In the genomic region with DNA sequence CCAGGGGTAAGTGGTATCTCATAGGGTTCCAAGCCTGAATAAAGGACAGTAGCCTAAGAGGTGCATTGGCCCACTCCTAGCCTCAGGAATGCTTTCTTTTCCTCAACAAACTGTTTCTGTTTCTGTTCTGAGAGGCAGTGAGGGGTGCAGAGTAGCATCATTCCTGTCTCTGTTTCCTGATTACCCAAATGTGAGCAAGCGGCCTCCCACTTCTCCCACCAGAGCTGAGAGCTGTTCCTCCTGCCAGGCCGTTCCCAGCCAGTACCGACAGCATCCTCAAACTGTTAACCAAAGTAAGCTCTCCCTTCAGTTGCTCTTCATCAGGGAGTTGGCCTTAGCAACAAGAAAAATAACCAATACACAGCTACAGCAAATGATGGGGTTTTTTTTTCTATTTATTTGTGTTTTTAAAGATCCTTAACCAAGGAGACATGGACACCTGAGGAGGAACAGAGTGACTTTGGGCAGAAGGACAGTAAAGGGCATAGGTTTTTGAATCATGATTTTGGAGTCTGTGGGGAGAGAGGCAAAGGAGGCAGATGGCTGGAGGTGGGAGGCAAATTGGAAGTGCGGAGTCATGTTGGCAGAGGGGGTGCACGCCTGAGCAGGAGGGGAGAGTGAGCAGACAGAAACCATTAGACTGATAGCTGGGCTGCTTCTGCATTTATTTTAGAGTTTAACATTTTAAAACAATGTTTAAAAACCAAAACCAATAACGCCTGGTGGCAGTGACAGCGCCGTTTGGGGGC, we compare ENCODE assay signal across 16 mouse cellular contexts. TPM values are rescaled to one million over a fixed set of nuclear protein-coding genes. Genes with fewer than 3 reads are reported as not detected.
DNase-seq lines count a peak whose midpoint lies in the region; ATAC-seq and TF ChIP-seq lines count a peak whose summit lies in the region.
"Had no signal": no experiment of that assay in that cellular context is flagged by ENCODE, and none has a peak within 500 bp of the region (broad histone marks: within the 10 kb centered on the region; RNA-seq: fewer than 3 reads in every experiment).

No protein-coding gene starts in this region.

- peak overlapping the region; percentile 49; the same call in 1 of the 2 replicates for H3K27ac ChIP-seq in ES-Bruce4 (ENCODE audit: insufficient read depth, low read length)
- peak overlapping the region; percentile 70 for H3K27ac ChIP-seq in cerebellum, adult 2 months (ENCODE audit: insufficient read depth, low read length)
- no peak overlapping the region for H3K27ac ChIP-seq in kidney, embryonic 14.5 days (ENCODE audit: low read depth, low read length)
- no peak overlapping the region for H3K27ac ChIP-seq in neural tube, embryonic 15.5 days (replicated peaks)
- no peak overlapping the region for H3K27ac ChIP-seq in lung, postnatal 0 days (ENCODE audit: low read length)
- H3K27ac ChIP-seq: forebrain, embryonic 12.5 days; limb, embryonic 12.5 days had no signal

- no peak for TF ChIP-seq POLR2A in ES-Bruce4 (IDR thresholded peaks at IDR 0.05; ENCODE audit: insufficient read depth, low read length)
- TF ChIP-seq POLR2A in cerebellum, adult 2 months (IDR thresholded peaks at IDR 0.05; ENCODE audit: borderline replicate concordance, insufficient read depth, low read length) = no peak

- intact Hi-C loops in left cerebral cortex, postnatal 14 days (cut with DNase I) = loop anchor here (10.0 kb wide), 1 partner anchor 113 kb away; no protein-coding TSS in a partner anchor

- no peak overlapping the region for H3K9ac ChIP-seq in ES-Bruce4 (ENCODE audit: low read depth, poor library complexity, severe bottlenecking)
- no peak overlapping the region for H3K9ac ChIP-seq in kidney, embryonic 14.5 days (ENCODE audit: low read depth, low read length)
- H3K9ac ChIP-seq in neural tube, embryonic 15.5 days (replicated peaks) = no peak overlapping the region
- no peak overlapping the region for H3K9ac ChIP-seq in lung, postnatal 0 days (replicated peaks; ENCODE audit: low read depth)
- H3K9ac ChIP-seq: forebrain, embryonic 12.5 days; limb, embryonic 12.5 days had no signal

- peak; percentile 77 to 88 for DNase-seq in cerebellum, adult 2 months
- DNase-seq in layer of hippocampus, adult 11-12 months (ENCODE audit: low spot score) = peak; percentile 73
- DNase-seq in left cerebral cortex, postnatal 14 days (ENCODE audit: low spot score in 2 of 2) = peak; percentile 64 to 77
- no peak for DNase-seq in lung, postnatal 0 days (ENCODE audit: low spot score)
- no peak for DNase-seq in ovary, postnatal 14 days (ENCODE audit: low spot score)
- DNase-seq: adrenal gland, postnatal 14 days; gastrocnemius, postnatal 36 days; kidney, adult 18-20 months; lung, adult 2 months; thymus, adult 2 months had no signal

- H3K4me2 ChIP-seq in kidney, embryonic 14.5 days (replicated peaks; ENCODE audit: low read depth, low read length) = no peak overlapping the region
- no peak overlapping the region for H3K4me2 ChIP-seq in neural tube, embryonic 15.5 days
- H3K4me2 ChIP-seq in lung, postnatal 0 days (replicated peaks; ENCODE audit: low read depth, low read length) = no peak overlapping the region
- H3K4me2 ChIP-seq: forebrain, embryonic 12.5 days; limb, embryonic 12.5 days; midbrain, embryonic 11.5 days had no signal

- H3K9me3 ChIP-seq in ES-Bruce4 (replicated peaks; ENCODE audit: control insufficient read depth, insufficient read depth, low read length, poor library complexity, severe bottlenecking) = no peaks in the 10 kb centered on the region; the same call in 1 of the 2 replicates
- no peaks in the 10 kb centered on the region; the same call in 1 of the 2 replicates for H3K9me3 ChIP-seq in kidney, embryonic 14.5 days (ENCODE audit: control insufficient read depth, low read length)
- no peaks in the 10 kb centered on the region for H3K9me3 ChIP-seq in neural tube, embryonic 15.5 days (replicated peaks)
- H3K9me3 ChIP-seq in lung, postnatal 0 days (ENCODE audit: low read length) = no peaks in the 10 kb centered on the region; the same call in 1 of the 2 replicates
- H3K9me3 ChIP-seq: forebrain, embryonic 12.5 days had no signal

- no peaks in the 10 kb centered on the region for H3K36me3 ChIP-seq in ES-Bruce4 (ENCODE audit: control insufficient read depth, insufficient read depth, low read length, poor library complexity, severe bottlenecking)
- H3K36me3 ChIP-seq in kidney, embryonic 14.5 days (ENCODE audit: control insufficient read depth, insufficient read depth, low read length) = no peaks in the 10 kb centered on the region
- H3K36me3 ChIP-seq in neural tube, embryonic 15.5 days = no peaks in the 10 kb centered on the region
- H3K36me3 ChIP-seq in lung, postnatal 0 days (ENCODE audit: insufficient read depth, low read length) = no peaks in the 10 kb centered on the region
- H3K36me3 ChIP-seq: forebrain, embryonic 12.5 days; limb, embryonic 12.5 days had no signal

- no peaks in the 10 kb centered on the region for H3K4me1 ChIP-seq in ES-Bruce4 (ENCODE audit: control insufficient read depth, insufficient read depth, low read length)
- peaks cover 33% of the 10 kb centered on the region for H3K4me1 ChIP-seq in cerebellum, adult 2 months (ENCODE audit: control insufficient read depth, insufficient read depth, low read length)
- H3K4me1 ChIP-seq in kidney, embryonic 14.5 days (ENCODE audit: control insufficient read depth, insufficient read depth, low read length) = no peaks in the 10 kb centered on the region
- H3K4me1 ChIP-seq in neural tube, embryonic 15.5 days = no peaks in the 10 kb centered on the region
- no peaks in the 10 kb centered on the region for H3K4me1 ChIP-seq in lung, postnatal 0 days (ENCODE audit: insufficient read depth, low read depth, low read length)
- H3K4me1 ChIP-seq: forebrain, embryonic 12.5 days; limb, embryonic 12.5 days had no signal

- no peak for TF ChIP-seq CTCF in ES-Bruce4 (IDR thresholded peaks at IDR 0.05; ENCODE audit: low read depth, low read length)
- TF ChIP-seq CTCF in cerebellum, adult 2 months (IDR thresholded peaks at IDR 0.05; ENCODE audit: borderline replicate concordance, insufficient read depth, low read depth, low read length) = no peak
- no peak for TF ChIP-seq CTCF in lung, postnatal 0 days (IDR thresholded peaks at IDR 0.05)

- H3K4me3 ChIP-seq in ES-Bruce4 (ENCODE audit: low read depth, low read length) = no peak overlapping the region
- no peak overlapping the region for H3K4me3 ChIP-seq in cerebellum, adult 2 months (replicated peaks; ENCODE audit: insufficient read depth, low read depth, low read length)
- H3K4me3 ChIP-seq in kidney, embryonic 14.5 days (ENCODE audit: low read length) = no peak overlapping the region
- no peak overlapping the region for H3K4me3 ChIP-seq in neural tube, embryonic 15.5 days (replicated peaks)
- H3K4me3 ChIP-seq in lung, postnatal 0 days (ENCODE audit: low read depth, low read length) = no peak overlapping the region
- H3K4me3 ChIP-seq: forebrain, embryonic 12.5 days; limb, embryonic 12.5 days had no signal

- WGBS in cerebellum, adult 2 months = 20% methylated on average over 8 of the region's 8 CpGs
- 76% methylated on average over 8 of the region's 8 CpGs for WGBS in kidney, embryonic 14.5 days
- WGBS in neural tube, embryonic 15.5 days = 78% methylated on average over 8 of the region's 8 CpGs
- 66% methylated on average over 8 of the region's 8 CpGs for WGBS in lung, postnatal 0 days

- no peak for TF ChIP-seq EP300 in ES-Bruce4 (IDR thresholded peaks at IDR 0.05; ENCODE audit: insufficient read depth, low read depth, low read length)
- TF ChIP-seq EP300 in lung, postnatal 0 days (IDR thresholded peaks at IDR 0.05) = no peak

- ATAC-seq in kidney, embryonic 14.5 days (ENCODE audit: low FRiP score, low TSS enrichment) = no peak
- no peak for ATAC-seq in neural tube, embryonic 15.5 days (ENCODE audit: low FRiP score)
- no peak for ATAC-seq in lung, postnatal 0 days

- no peaks in the 10 kb centered on the region for H3K27me3 ChIP-seq in ES-Bruce4 (ENCODE audit: control insufficient read depth, insufficient read depth, low read length, poor library complexity, severe bottlenecking)
- no peaks in the 10 kb centered on the region for H3K27me3 ChIP-seq in cerebellum, adult 2 months (ENCODE audit: control insufficient read depth, insufficient read depth, low read length)
- 0 out of 2 replicates have a peak, but pooled peaks cover 2% of the 10 kb centered on the region for H3K27me3 ChIP-seq in kidney, embryonic 14.5 days (ENCODE audit: control insufficient read depth, insufficient read depth, low read length)
- no peaks in the 10 kb centered on the region; the same call in none of the 2 replicates for H3K27me3 ChIP-seq in neural tube, embryonic 15.5 days (replicated peaks)
- H3K27me3 ChIP-seq in lung, postnatal 0 days (replicated peaks; ENCODE audit: insufficient read depth, low read length) = no peaks in the 10 kb centered on the region
- H3K27me3 ChIP-seq: limb, embryonic 12.5 days had no signal

RNA-seq across cellular contexts. Expression of a gene that starts 12.8 kb away (rescaled TPM):
- polyA plus RNA-seq in ES-Bruce4 (2011; ENCODE audit: insufficient read depth, insufficient read length, low read depth, missing spikeins) = 21.5 and 22.1 TPM in 2 replicates
- polyA plus RNA-seq in cerebellum, adult 2 months (2012; rRNA removed) = 38.4 and 40.7 TPM in 2 replicates
- 10 to 100 TPM; 30.4 to 32.1 TPM for total RNA-seq in left cerebral cortex, postnatal 14 days (2021)
- polyA plus RNA-seq in kidney, embryonic 14.5 days (2014; fragmentation: Nextera tagmentation; extraction: Ambion mirVana) = 27.4 and 36.6 TPM in 2 replicates
- 30.4 and 32.2 TPM in 2 replicates for polyA plus RNA-seq in neural tube, embryonic 15.5 days (2015; fragmentation: Nextera tagmentation; extraction: Ambion mirVana)
- 23.5 and 24.5 TPM in 2 replicates for polyA plus RNA-seq in lung, postnatal 0 days (2015; fragmentation: Nextera tagmentation; extraction: Ambion mirVana)

Comparison
In these comparisons a context has a peak if more than half of its experiments do, and no peak if none do; other contexts are left out.
1. H3K27ac ChIP-seq: peak in ES-Bruce4 (single experiment) and cerebellum, adult 2 months (single experiment); none in kidney, embryonic 14.5 days (single experiment), neural tube, embryonic 15.5 days (single experiment) and lung, postnatal 0 days (single experiment).
2. DNase-seq: peak in cerebellum, adult 2 months (2 of 2), layer of hippocampus, adult 11-12 months (single experiment) and left cerebral cortex, postnatal 14 days (2 of 2); none in lung, postnatal 0 days (single experiment) and ovary, postnatal 14 days (single experiment).